Mouse (Mus musculus) lung, postnatal 0 days (tissue): Measurements from ENCODE around the gene Cacna1d. TPM values are rescaled to one million over a fixed set of nuclear protein-coding genes. Genes with fewer than 3 reads are reported as not detected.

ENCODE experiments used
- ATAC-seq: fragments of 200-750 bp; cut with Nextera tagmentation; 2 replicates; pipeline ENCODE4 v1.8.0; 2017; ENCODE audit warnings: moderate library complexity
- DNase-seq: peaks from one replicate; pipeline ENCODE4 v3.0.0-alpha.2; 2016; ENCODE audit warnings: low spot score
- H3K27ac ChIP-seq: fragments of 300-500 bp; sonication (generic); 2 replicates; pipeline ENCODE4 v1.5.1; 2014; ENCODE audit warnings: antibody characterized with exemption, mild to moderate bottlenecking, low read length, mixed read lengths
- H3K27me3 ChIP-seq: fragments of 300-500 bp; sonication (generic); replicated peaks from 2 replicates; pipeline ENCODE4 v1.6.1; 2014; ENCODE audit warnings: low read length, mixed read lengths; ENCODE audit not compliant: insufficient read depth
- H3K36me3 ChIP-seq: fragments of 300-500 bp; sonication (generic); 2 replicates; pipeline ENCODE4 v1.6.1; 2014; ENCODE audit warnings: low read length, mixed read lengths; ENCODE audit not compliant: insufficient read depth
- H3K4me1 ChIP-seq: fragments of 300-500 bp; sonication (generic); 2 replicates; pipeline ENCODE4 v1.6.1; 2014; ENCODE audit warnings: antibody characterized with exemption, low read depth, low read length, mixed read lengths; ENCODE audit not compliant: insufficient read depth
- H3K4me2 ChIP-seq: fragments of 300-500 bp; sonication (generic); replicated peaks from 2 replicates; pipeline ENCODE4 v1.6.1; 2014; ENCODE audit warnings: low read depth, mild to moderate bottlenecking, low read length, moderate library complexity, mixed read lengths
- H3K4me3 ChIP-seq: fragments of 300-500 bp; sonication (generic); 2 replicates; pipeline ENCODE4 v1.5.1; 2014; ENCODE audit warnings: low read depth, low read length
- H3K9ac ChIP-seq: fragments of 300-500 bp; sonication (generic); replicated peaks from 2 replicates; pipeline ENCODE4 v1.6.1; 2014; ENCODE audit warnings: low read depth, mild to moderate bottlenecking
- H3K9me3 ChIP-seq: fragments of 300-500 bp; sonication (generic); 2 replicates; pipeline ENCODE4 v1.6.1; 2016; ENCODE audit warnings: low read length, mixed read lengths
- CTCF ChIP-seq: IDR thresholded peaks from 2 replicates; pipeline ENCODE4 v1.5.1; 2016; ENCODE audit warnings: antibody characterized with exemption, mild to moderate bottlenecking
- EP300 ChIP-seq: IDR thresholded peaks from 2 replicates; pipeline ENCODE4 v1.6.1; 2016; ENCODE audit warnings: antibody characterized with exemption, mild to moderate bottlenecking, control low read depth
- WGBS: fragments of 180-500 bp; shearing (Covaris S2); extraction: QIAGEN DNeasy Blood & Tissue Kit; methylation state at CpG from one replicate; pipeline ENCODE4 v1.1.7; 2014; 5-methylcytosine and 5-hydroxymethylcytosine counted together
- polyA plus RNA-seq: library from polyadenylated mRNA; unstranded; fragments of >200 nt; fragmentation: Nextera tagmentation; extraction: Ambion mirVana; gene quantifications from 2 replicates; pipeline ENCODE4 v1.2.1, GENCODE M21; 2015

Gene Cacna1d
- polyA plus RNA-seq, 1 experiment from 2014 or later, result 12.5 TPM

- H3K27ac ChIP-seq, result no peak overlapping the region
- no peak overlapping the region for H3K9ac ChIP-seq
- no peaks in the 10 kb centered on the region for H3K36me3 ChIP-seq
- no peak overlapping the region for H3K4me2 ChIP-seq
- H3K27me3 ChIP-seq, result no peaks in the 10 kb centered on the region
- ATAC-seq, result no peak
- no peak for TF ChIP-seq EP300
- TF ChIP-seq CTCF, result no peak
- no peaks in the 10 kb centered on the region for H3K4me1 ChIP-seq
- no peaks in the 10 kb centered on the region for H3K9me3 ChIP-seq
- no peak for DNase-seq
- no peak overlapping the region for H3K4me3 ChIP-seq
- 88% methylated on average over 6 of the region's 6 CpGs for WGBS
Measured at GRCm38 (mm10) chr14:30171593-30171992, 319.7 kb downstream of the Cacna1d start.

GRCm38 (mm10) chr14:30171008-30171407, 320.2 kb downstream of the Cacna1d start:
- Histone ChIP-seq H3K4me3 (no peak overlapping the region), H3K27me3 (no peaks in the 10 kb centered on the region), H3K9ac (no peak overlapping the region), H3K4me1 (no peaks in the 10 kb centered on the region), H3K4me2 (no peak overlapping the region), H3K36me3 (no peaks in the 10 kb centered on the region), H3K27ac (no peak overlapping the region), H3K9me3 (no peaks in the 10 kb centered on the region)
- TF ChIP-seq CTCF (peak; percentile 35), EP300 (no peak)
- no peak for ATAC-seq
- no peak for DNase-seq
- 62% methylated on average over 6 of the region's 6 CpGs for WGBS

- ATAC-seq (no peak), DNase-seq (no peak)
- 52% methylated on average over 5 of the region's 5 CpGs for WGBS
- Histone ChIP-seq H3K27me3 (no peaks in the 10 kb centered on the region), H3K36me3 (no peaks in the 10 kb centered on the region), H3K4me2 (no peak overlapping the region), H3K9me3 (no peaks in the 10 kb centered on the region), H3K27ac (no peak overlapping the region), H3K4me3 (no peak overlapping the region), H3K9ac (no peak overlapping the region), H3K4me1 (no peaks in the 10 kb centered on the region)
- TF ChIP-seq EP300 (no peak), CTCF (no peak)
Measured at GRCm38 (mm10) chr14:30169455-30169854, 321.8 kb downstream of the Cacna1d start.

GRCm38 (mm10) chr14:30168902-30169301, 322.4 kb downstream of the Cacna1d start:
- no peak overlapping the region for H3K4me3 ChIP-seq
- 54% methylated on average over 3 of the region's 3 CpGs for WGBS
- H3K27me3 ChIP-seq, result no peaks in the 10 kb centered on the region
- DNase-seq (no peak), ATAC-seq (no peak)
- H3K27ac ChIP-seq, result no peak overlapping the region
- no peak overlapping the region for H3K9ac ChIP-seq
- H3K4me2 ChIP-seq, result no peak overlapping the region
- H3K9me3 ChIP-seq, result no peaks in the 10 kb centered on the region
- TF ChIP-seq CTCF, result no peak
- TF ChIP-seq EP300, result no peak
- no peaks in the 10 kb centered on the region for H3K4me1 ChIP-seq
- H3K36me3 ChIP-seq, result no peaks in the 10 kb centered on the region

GRCm38 (mm10) chr14:30168387-30168786, 322.9 kb downstream of the Cacna1d start:
- no peak for TF ChIP-seq CTCF
- TF ChIP-seq EP300, result no peak
- H3K4me2 ChIP-seq, result no peak overlapping the region
- no peaks in the 10 kb centered on the region for H3K9me3 ChIP-seq
- DNase-seq (no peak), ATAC-seq (no peak)
- no peak overlapping the region for H3K27ac ChIP-seq
- no peak overlapping the region for H3K4me3 ChIP-seq
- H3K4me1 ChIP-seq, result no peaks in the 10 kb centered on the region
- H3K27me3 ChIP-seq, result no peaks in the 10 kb centered on the region
- H3K9ac ChIP-seq, result no peak overlapping the region
- no peaks in the 10 kb centered on the region for H3K36me3 ChIP-seq
- WGBS, result 65% methylated on average over 3 of the region's 3 CpGs

GRCm38 (mm10) chr14:30167606-30168005, 323.6 kb downstream of the Cacna1d start:
- no peaks in the 10 kb centered on the region for H3K4me1 ChIP-seq
- H3K27ac ChIP-seq, result no peak overlapping the region
- no peaks in the 10 kb centered on the region for H3K36me3 ChIP-seq
- no peak for DNase-seq
- H3K27me3 ChIP-seq, result no peaks in the 10 kb centered on the region
- TF ChIP-seq CTCF (no peak), EP300 (no peak)
- no peak overlapping the region for H3K4me2 ChIP-seq
- WGBS, result 81% methylated on average over 7 of the region's 7 CpGs
- no peak overlapping the region for H3K4me3 ChIP-seq
- H3K9ac ChIP-seq, result no peak overlapping the region
- H3K9me3 ChIP-seq, result no peaks in the 10 kb centered on the region
- ATAC-seq, result no peak

- H3K27me3 ChIP-seq, result no peaks in the 10 kb centered on the region
- WGBS, result 92% methylated on average over 11 of the region's 11 CpGs
- no peaks in the 10 kb centered on the region for H3K36me3 ChIP-seq
- H3K9me3 ChIP-seq, result no peaks in the 10 kb centered on the region
- ATAC-seq (no peak), DNase-seq (no peak)
- H3K4me1 ChIP-seq, result no peaks in the 10 kb centered on the region
- no peak overlapping the region for H3K4me3 ChIP-seq
- H3K27ac ChIP-seq, result no peak overlapping the region
- H3K4me2 ChIP-seq, result no peak overlapping the region
- TF ChIP-seq EP300 (no peak), CTCF (no peak)
- H3K9ac ChIP-seq, result no peak overlapping the region
Measured at GRCm38 (mm10) chr14:30166036-30166435, 325.2 kb downstream of the Cacna1d start.
